Comparison of ENCODE assay signal across 18 mouse cellular contexts in genomic region chr2:26002001-26002400, GRCm38 (mm10). TPM values are rescaled to one million over a fixed set of nuclear protein-coding genes. Genes with fewer than 3 reads are reported as not detected.
DNase-seq lines count a peak whose midpoint lies in the region; ATAC-seq and TF ChIP-seq lines count a peak whose summit lies in the region.
"Had no signal": no experiment of that assay in that cellular context is flagged by ENCODE, and none has a peak within 500 bp of the region (broad histone marks: within the 10 kb centered on the region; RNA-seq: fewer than 3 reads in every experiment).

No protein-coding gene starts in this region.

- no peak overlapping the region for H3K9ac ChIP-seq in hindbrain, embryonic 16.5 days (ENCODE audit: low read depth, low read length)
- H3K9ac ChIP-seq: liver, embryonic 15.5 days; neural tube, embryonic 15.5 days had no signal

- no peak for TF ChIP-seq POLR2A in brain, embryonic 14.5 days (IDR thresholded peaks at IDR 0.05; ENCODE audit: borderline replicate concordance, extremely low read depth, insufficient read depth, insufficient read length, poor library complexity, severe bottlenecking)

- H3K9me3 ChIP-seq in hindbrain, embryonic 16.5 days (ENCODE audit: control insufficient read depth, low read length): no peaks in the 10 kb centered on the region
- no peaks in the 10 kb centered on the region for H3K9me3 ChIP-seq in hindbrain, embryonic 10.5 days
- H3K9me3 ChIP-seq: embryonic facial prominence, embryonic 10.5 days; liver, embryonic 15.5 days; neural tube, embryonic 15.5 days had no signal

- H3K4me1 ChIP-seq in hindbrain, embryonic 16.5 days (ENCODE audit: control insufficient read depth, insufficient read depth, low read depth, low read length): no peaks in the 10 kb centered on the region
- no peaks in the 10 kb centered on the region for H3K4me1 ChIP-seq in hindbrain, embryonic 10.5 days (replicated peaks)
- H3K4me1 ChIP-seq: embryonic facial prominence, embryonic 10.5 days; neural tube, embryonic 15.5 days had no signal

- peaks cover 46% of the 10 kb centered on the region for H3K36me3 ChIP-seq in hindbrain, embryonic 16.5 days (ENCODE audit: control insufficient read depth, insufficient read depth, low read length)
- peaks cover 90% of the 10 kb centered on the region for H3K36me3 ChIP-seq in hindbrain, embryonic 10.5 days

- peak; percentile 64 for DNase-seq in gastrocnemius, adult 2 months
- DNase-seq in gastrocnemius, adult 8-10 months (ENCODE audit: low spot score in 2 of 2): no peak
- no peak for DNase-seq in hindbrain, embryonic 10.5 days (ENCODE audit: low spot score)
- peak; percentile 19 for DNase-seq in brain, embryonic 14.5 days (ENCODE audit: low read depth)
- DNase-seq in cerebellum, adult 9-11 months: peak; percentile 89
- DNase-seq in kidney, adult 9 months: no peak
- DNase-seq: B cell, adult 2 months; gastrocnemius, postnatal 36 days; kidney, postnatal 4 days; lung, postnatal 10 days had no signal

- no peak overlapping the region for H3K4me2 ChIP-seq in hindbrain, embryonic 16.5 days (ENCODE audit: low read length)
- H3K4me2 ChIP-seq: liver, embryonic 15.5 days; neural tube, embryonic 15.5 days had no signal

- 40% methylated on average over 2 of the region's 2 CpGs for WGBS in hindbrain, embryonic 16.5 days
- WGBS in hindbrain, embryonic 10.5 days: 93% methylated on average over 2 of the region's 2 CpGs

- intact Hi-C loops in gastrocnemius, adult 2 months (cut with DNase I): no loop called here

- no peak overlapping the region for H3K27ac ChIP-seq in gastrocnemius, adult 2 months
- no peak overlapping the region for H3K27ac ChIP-seq in hindbrain, embryonic 16.5 days (ENCODE audit: low read depth, low read length)
- H3K27ac ChIP-seq in hindbrain, embryonic 10.5 days: no peak overlapping the region
- H3K27ac ChIP-seq: embryonic facial prominence, embryonic 10.5 days; liver, embryonic 15.5 days; neural tube, embryonic 15.5 days had no signal

- no peaks in the 10 kb centered on the region for H3K27me3 ChIP-seq in hindbrain, embryonic 16.5 days (replicated peaks; ENCODE audit: control insufficient read depth, insufficient read depth, low read length)
- H3K27me3 ChIP-seq in hindbrain, embryonic 10.5 days (ENCODE audit: insufficient read depth, poor library complexity, severe bottlenecking): no peaks in the 10 kb centered on the region
- H3K27me3 ChIP-seq: liver, embryonic 15.5 days; neural tube, embryonic 15.5 days had no signal

- 0 out of 2 replicates have a peak, but pooled peaks have one; percentile 37 for ATAC-seq in hindbrain, embryonic 16.5 days
- no peak for ATAC-seq in frontal cortex, adult (ENCODE audit: low TSS enrichment)
- ATAC-seq: forebrain, embryonic 16.5 days; intestine, postnatal 0 days had no signal

- no peak overlapping the region for H3K4me3 ChIP-seq in gastrocnemius, adult 2 months
- H3K4me3 ChIP-seq in hindbrain, embryonic 16.5 days (ENCODE audit: low read length): no peak overlapping the region
- no peak overlapping the region for H3K4me3 ChIP-seq in hindbrain, embryonic 10.5 days
- H3K4me3 ChIP-seq: embryonic facial prominence, embryonic 10.5 days; erythroblast, embryonic 14.5 days; liver, embryonic 15.5 days; neural tube, embryonic 15.5 days had no signal

- no peak for TF ChIP-seq CTCF in gastrocnemius, adult 2 months (IDR thresholded peaks at IDR 0.05)
- no peak for TF ChIP-seq CTCF in brain, embryonic 14.5 days (IDR thresholded peaks at IDR 0.05; ENCODE audit: borderline replicate concordance, extremely low read depth, insufficient read depth, insufficient read length)

RNA-seq across cellular contexts. Expression of gene Camsap1, which starts 18.9 kb away (rescaled TPM):
- 10 to 100 TPM; 43.7 to 55.7 TPM for total RNA-seq in gastrocnemius, adult 2 months (2021)
- 10 to 100 TPM; 49.2 to 59.3 (median 51.8) TPM for total RNA-seq in gastrocnemius, adult 8-10 months (2022)
- polyA plus RNA-seq in hindbrain, embryonic 16.5 days (2015; fragmentation: Nextera tagmentation; extraction: Ambion mirVana): 23.6 and 46.8 TPM in 2 replicates
- polyA plus RNA-seq in hindbrain, embryonic 10.5 days (2016; fragmentation: Nextera tagmentation; extraction: Ambion mirVana): 33.4 and 48.7 TPM in 2 replicates
- polyA plus RNA-seq in brain, embryonic 14.5 days (2012; rRNA removed): 32.6 and 71.2 TPM in 2 replicates

RNA-seq across cellular contexts. Expression of gene Ubac1, which starts 19.5 kb away (rescaled TPM):
- total RNA-seq in gastrocnemius, adult 2 months (2021): 100 to 1,000 TPM; 223 to 239 TPM
- 100 to 1,000 TPM; 223 to 283 (median 240) TPM for total RNA-seq in gastrocnemius, adult 8-10 months (2022)
- polyA plus RNA-seq in hindbrain, embryonic 16.5 days (2015; fragmentation: Nextera tagmentation; extraction: Ambion mirVana): 139 and 141 TPM in 2 replicates
- 94.4 and 96.9 TPM in 2 replicates for polyA plus RNA-seq in hindbrain, embryonic 10.5 days (2016; fragmentation: Nextera tagmentation; extraction: Ambion mirVana)
- polyA plus RNA-seq in brain, embryonic 14.5 days (2012; rRNA removed): 95.7 and 96.3 TPM in 2 replicates

Comparison
In these comparisons a context has a peak if more than half of its experiments do, and no peak if none do; other contexts are left out.
1. DNase-seq: peak in gastrocnemius, adult 2 months (single experiment), brain, embryonic 14.5 days (single experiment) and cerebellum, adult 9-11 months (single experiment); none in gastrocnemius, adult 8-10 months (0 of 2), hindbrain, embryonic 10.5 days (single experiment) and kidney, adult 9 months (single experiment).